Mouse (Mus musculus): ENCODE results near the gene Hspg2.

Gene Hspg2

DNA sequence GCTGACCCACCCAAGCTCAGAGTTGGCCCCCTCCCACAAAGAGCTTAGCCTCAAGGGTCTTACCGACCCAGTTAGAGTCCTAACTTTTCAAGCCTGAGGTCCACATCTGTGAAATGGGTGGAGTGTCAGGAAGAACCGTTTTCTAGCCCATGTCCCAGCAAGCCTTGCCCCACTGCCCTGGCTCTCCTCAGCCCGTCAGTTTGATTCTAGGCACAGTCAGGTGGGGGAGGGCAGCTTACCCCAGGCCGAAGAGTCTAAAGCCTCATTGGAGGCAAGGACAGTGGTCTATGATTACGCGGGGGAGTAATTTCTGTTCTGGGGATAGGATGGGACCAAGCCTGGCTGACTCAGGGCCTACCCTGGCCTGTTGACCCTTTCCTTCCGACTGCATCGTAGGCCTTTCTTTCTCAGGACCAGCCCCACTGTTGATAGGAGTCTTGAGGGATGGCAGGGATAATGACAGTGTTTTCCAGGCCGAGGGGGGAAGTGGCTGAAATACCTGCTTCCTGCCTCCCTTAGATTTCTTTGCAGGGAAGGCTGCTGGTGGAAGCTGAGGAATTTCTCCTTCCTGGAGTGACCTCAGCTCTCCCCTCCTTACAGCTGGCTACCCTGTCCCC, 2.2 kb downstream of the Hspg2 start:
- Histone ChIP-seq H3K36me3 (ENCODE audit: control insufficient read depth, insufficient read depth, low read length, poor library complexity, severe bottlenecking) (no peaks in the 10 kb centered on the region), H3K27me3 (ENCODE audit: control insufficient read depth, insufficient read depth, low read length, poor library complexity, severe bottlenecking) (no peaks in the 10 kb centered on the region; the same call in 1 of the 2 replicates)
- DNase-seq (ENCODE audit: low read depth, low spot score): no peak

DNA sequence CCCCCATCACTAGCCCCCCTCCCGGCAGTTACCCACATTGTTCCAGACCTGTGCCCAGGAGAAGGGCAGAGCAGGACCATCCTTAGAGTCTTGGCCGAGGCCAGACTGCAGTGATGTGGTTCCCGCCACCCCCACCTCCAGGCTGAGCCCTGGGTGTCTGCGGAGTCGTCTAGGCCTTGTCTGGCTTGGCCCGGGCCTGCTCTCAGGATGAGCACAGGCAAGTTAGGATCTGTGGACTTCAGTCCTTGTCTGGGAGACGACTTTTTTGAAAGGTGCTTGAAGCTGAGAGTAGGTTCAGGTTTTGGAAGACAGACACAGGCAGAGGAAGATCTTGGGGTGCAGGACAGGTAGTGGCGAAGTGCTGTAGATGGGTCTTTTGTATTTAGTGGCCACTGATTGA, 2.8 kb downstream of the Hspg2 start:
- no peaks in the 10 kb centered on the region; the same call in 1 of the 2 replicates for H3K27me3 ChIP-seq (ENCODE audit: control insufficient read depth, insufficient read depth, low read length, poor library complexity, severe bottlenecking)
- no peaks in the 10 kb centered on the region for H3K36me3 ChIP-seq (ENCODE audit: control insufficient read depth, insufficient read depth, low read length, poor library complexity, severe bottlenecking)
- DNase-seq (ENCODE audit: low read depth, low spot score): no peak

DNA sequence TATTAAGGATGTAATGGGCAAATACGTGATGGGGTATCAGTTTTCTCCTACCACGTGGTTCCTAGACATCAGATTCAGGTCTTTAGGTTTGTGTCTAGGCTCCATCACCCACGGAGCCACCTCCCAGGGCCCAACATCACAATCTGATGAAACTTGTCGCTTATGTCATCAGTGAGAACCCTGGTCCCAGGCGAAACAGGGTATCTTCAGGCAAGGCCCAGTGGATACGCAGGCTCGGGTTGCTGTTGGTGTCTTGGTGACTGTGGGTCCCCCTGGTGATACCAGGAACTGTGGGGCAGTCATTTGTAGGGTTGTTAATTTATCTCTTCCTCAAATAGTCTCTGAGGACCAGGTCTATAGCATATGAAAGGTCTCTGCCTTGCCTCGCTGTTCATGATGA, 4.7 kb downstream of the Hspg2 start:
- Histone ChIP-seq H3K27me3 (ENCODE audit: control insufficient read depth, insufficient read depth, low read length, poor library complexity, severe bottlenecking) (no peaks in the 10 kb centered on the region; the same call in 1 of the 2 replicates), H3K36me3 (ENCODE audit: control insufficient read depth, insufficient read depth, low read length, poor library complexity, severe bottlenecking) (no peaks in the 10 kb centered on the region)
- no peak for DNase-seq (ENCODE audit: low read depth, low spot score)

DNA sequence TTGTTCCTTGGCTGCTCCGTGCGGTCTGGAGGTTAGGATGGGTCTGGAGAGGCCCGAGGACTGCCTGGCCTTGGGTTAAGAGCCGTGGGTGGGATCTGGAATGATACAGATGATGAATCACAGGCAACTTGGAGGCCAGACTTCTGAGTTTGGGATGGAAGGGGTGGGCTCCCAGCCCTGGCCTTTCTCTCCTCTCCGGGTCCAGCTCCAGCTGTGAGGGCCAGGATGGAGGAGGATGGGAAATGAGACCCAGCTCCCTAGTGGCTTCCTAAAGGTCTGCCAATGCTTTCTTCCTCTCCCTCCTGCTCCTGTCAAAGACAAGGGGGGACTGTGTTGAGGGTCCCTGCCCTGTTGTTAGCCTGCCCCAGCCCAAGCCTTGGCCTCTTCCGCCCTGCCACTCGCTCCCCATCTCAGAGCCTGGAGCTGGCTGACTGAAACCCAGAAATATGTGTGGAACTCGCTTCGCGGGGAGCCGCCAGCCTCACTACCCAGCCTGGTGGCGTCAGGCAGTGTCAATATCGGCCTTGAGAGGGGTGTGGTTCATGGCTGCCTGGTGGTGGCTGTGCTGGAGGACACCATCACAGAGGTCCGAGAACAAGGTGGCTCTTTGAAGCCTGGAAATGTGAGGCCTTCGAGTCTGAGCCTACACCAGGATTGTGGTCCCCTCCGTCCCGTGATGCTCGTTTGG, 5.3 kb downstream of the Hspg2 start:
- H3K36me3 ChIP-seq (ENCODE audit: control insufficient read depth, insufficient read depth, low read length, poor library complexity, severe bottlenecking): no peaks in the 10 kb centered on the region
- H3K27me3 ChIP-seq (ENCODE audit: control insufficient read depth, insufficient read depth, low read length, poor library complexity, severe bottlenecking): no peaks in the 10 kb centered on the region
- DNase-seq (ENCODE audit: low read depth, low spot score): no peak

DNA sequence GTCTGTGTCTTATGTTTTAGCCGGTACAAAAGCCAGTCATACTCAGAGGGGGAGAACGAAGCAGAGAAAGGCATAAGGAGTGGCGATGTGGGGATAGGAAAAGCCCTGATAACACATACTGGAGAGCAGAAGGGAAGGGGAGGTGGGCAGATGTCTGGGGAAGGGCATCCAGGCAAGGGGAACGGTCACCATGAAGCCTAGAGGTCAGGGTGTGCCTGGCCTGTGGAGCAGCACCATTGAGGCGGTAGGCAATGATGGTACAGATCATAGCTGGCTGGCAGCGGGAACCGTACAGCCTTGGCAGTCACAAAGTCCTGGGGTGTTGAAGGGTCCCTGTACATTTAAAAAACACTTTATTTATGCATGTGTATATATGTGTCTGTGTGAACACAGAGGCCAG, 6.1 kb downstream of the Hspg2 start:
- no peaks in the 10 kb centered on the region for H3K27me3 ChIP-seq (ENCODE audit: control insufficient read depth, insufficient read depth, low read length, poor library complexity, severe bottlenecking)
- DNase-seq (ENCODE audit: low read depth, low spot score): no peak
- H3K36me3 ChIP-seq (ENCODE audit: control insufficient read depth, insufficient read depth, low read length, poor library complexity, severe bottlenecking): no peaks in the 10 kb centered on the region

DNA sequence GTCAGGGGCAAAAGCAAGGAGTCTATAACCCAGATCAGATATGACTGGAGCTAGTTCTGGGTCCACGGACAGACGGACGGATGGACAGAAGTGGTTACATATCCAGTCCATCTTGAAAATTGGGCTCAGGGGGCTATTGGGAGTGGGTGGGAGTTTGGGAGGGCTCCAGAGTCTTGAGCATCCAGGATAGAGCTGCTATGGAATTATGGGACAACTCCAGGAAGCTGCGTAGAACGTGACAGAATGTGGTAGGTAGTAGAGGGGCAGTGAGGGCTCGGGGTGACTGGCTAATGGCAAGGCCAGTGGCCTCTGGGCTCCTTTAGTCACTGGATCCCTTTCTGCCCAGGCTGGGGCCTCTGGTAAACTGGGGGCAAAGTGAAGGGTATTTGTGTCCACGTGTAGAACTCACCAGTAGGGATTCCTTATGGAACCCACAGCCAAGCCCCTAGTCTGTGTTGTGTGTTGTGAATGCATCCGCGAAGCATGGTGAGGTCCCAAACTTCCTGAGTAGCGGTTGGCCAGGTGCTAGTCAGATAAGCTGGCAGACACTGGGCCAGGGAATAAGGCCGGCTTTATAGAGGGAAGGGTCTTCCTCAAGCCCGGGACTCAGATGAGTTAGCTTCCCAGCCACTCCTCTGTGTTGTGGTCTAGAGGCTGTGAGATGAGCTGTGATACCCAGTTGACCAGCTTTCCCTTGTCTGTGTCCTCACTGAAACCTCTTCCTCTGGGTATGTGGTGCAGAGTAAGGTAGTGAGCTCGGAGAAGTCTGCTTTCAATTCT, 6.9 kb downstream of the Hspg2 start:
- Histone ChIP-seq H3K36me3 (ENCODE audit: control insufficient read depth, insufficient read depth, low read length, poor library complexity, severe bottlenecking) (no peaks in the 10 kb centered on the region), H3K27me3 (ENCODE audit: control insufficient read depth, insufficient read depth, low read length, poor library complexity, severe bottlenecking) (no peaks in the 10 kb centered on the region)
- no peak for DNase-seq (ENCODE audit: low read depth, low spot score)

DNA sequence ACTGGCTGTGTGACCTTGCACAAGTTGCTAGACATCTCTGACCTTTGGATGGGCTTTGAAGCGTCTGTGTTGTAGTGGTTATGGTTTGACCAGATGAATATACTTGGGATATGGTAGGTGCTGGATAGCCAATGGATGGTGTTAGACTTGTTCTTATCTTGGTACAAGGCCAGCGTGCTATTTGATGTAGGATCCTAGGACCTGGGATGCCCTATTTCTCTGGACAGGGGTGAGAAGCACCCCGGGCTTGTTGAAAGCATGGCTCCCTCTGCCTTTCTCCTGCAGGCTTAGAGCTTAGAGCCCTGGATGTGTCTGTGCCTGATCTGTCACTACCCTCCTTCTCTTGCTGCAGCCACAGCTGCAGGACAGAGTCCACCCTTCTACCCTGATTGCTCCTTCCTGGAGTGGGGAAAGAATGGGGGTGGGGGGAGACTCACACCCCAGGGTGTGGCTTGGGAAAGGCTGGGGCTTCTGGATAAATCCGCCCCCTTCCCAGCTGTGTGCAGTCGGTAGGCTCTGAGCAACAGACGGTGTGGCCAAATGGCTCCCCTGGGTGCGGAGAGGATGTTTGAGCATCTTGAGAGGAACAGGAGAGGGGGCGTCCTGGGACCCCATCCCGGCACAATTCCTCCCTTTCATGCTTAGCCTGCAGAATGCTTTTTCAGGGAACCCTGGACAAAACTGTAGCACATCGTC, 7.6 kb downstream of the Hspg2 start:
- Histone ChIP-seq H3K27me3 (ENCODE audit: control insufficient read depth, insufficient read depth, low read length, poor library complexity, severe bottlenecking) (no peaks in the 10 kb centered on the region), H3K36me3 (ENCODE audit: control insufficient read depth, insufficient read depth, low read length, poor library complexity, severe bottlenecking) (no peaks in the 10 kb centered on the region)
- DNase-seq (ENCODE audit: low read depth, low spot score): no peak

DNA sequence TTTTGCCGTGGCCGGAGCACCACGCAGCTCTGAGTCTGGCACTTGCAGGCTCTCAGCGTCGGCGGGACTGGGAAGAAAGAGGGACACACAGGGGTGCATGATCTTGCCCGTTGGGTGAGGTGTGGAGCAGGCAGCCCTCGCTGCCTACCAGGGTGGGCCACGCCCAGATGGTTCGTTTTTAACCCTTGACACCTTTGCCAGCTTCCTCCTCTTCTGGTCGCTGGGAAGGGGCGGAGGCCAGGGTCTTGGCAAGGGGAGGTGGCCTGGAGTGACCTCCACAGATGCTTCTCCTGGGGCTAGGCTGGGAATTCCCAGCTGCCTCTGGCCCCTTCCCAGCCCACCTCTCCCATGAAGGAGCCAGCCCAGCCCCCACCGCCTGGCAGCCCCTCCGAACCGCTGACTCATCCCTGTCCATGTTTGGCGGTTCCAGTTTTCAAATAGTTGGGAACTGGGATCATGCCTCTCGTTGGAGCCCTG, 8.2 kb downstream of the Hspg2 start:
- no peaks in the 10 kb centered on the region for H3K36me3 ChIP-seq (ENCODE audit: control insufficient read depth, insufficient read depth, low read length, poor library complexity, severe bottlenecking)
- no peak for DNase-seq (ENCODE audit: low read depth, low spot score)
- H3K27me3 ChIP-seq (ENCODE audit: control insufficient read depth, insufficient read depth, low read length, poor library complexity, severe bottlenecking): no peaks in the 10 kb centered on the region

DNA sequence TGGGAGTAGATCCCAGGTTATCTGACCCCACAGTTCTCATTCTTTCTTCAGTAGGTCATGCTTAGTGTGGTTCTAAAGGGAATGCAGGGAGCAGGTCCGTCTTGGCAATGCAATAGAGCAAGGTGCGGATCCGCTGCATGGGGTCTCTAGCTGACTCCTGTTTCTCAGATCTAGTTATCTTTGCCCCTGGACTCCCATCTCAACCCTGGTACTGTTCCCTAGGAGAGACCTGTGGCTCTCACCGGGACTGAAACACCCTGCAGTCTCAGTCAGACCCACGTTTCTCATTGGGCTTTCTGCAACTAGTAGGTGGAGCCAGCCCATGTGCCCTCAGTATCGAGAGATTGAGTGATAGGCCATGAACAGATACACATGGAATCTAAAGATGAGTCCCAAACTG, 9.0 kb downstream of the Hspg2 start:
- DNase-seq (ENCODE audit: low read depth, low spot score): no peak
- Histone ChIP-seq H3K27me3 (ENCODE audit: control insufficient read depth, insufficient read depth, low read length, poor library complexity, severe bottlenecking) (no peaks in the 10 kb centered on the region), H3K36me3 (ENCODE audit: control insufficient read depth, insufficient read depth, low read length, poor library complexity, severe bottlenecking) (no peaks in the 10 kb centered on the region)

DNA sequence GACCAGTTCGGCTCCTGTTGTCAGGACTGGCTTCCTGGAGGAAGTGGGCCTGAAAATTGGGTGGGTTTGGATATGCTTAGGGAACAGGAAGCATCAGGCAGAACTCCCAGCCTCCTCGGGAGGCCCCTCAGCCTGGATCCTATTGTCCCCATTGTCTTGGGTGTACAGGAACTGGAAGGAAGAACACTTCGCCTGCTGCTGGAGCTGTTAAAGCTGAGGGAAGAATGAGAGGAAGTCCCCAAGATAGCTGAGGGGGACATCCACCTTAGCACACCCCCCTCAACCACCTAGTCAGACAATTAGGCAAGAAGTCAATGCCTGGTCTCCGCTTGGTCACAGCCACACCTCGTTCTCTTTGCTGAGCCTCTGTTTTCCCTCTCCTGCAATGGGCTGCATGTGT, 9.7 kb downstream of the Hspg2 start:
- DNase-seq (ENCODE audit: low read depth, low spot score): no peak
- H3K27me3 ChIP-seq (ENCODE audit: control insufficient read depth, insufficient read depth, low read length, poor library complexity, severe bottlenecking): no peaks in the 10 kb centered on the region
- no peaks in the 10 kb centered on the region for H3K36me3 ChIP-seq (ENCODE audit: control insufficient read depth, insufficient read depth, low read length, poor library complexity, severe bottlenecking)

DNA sequence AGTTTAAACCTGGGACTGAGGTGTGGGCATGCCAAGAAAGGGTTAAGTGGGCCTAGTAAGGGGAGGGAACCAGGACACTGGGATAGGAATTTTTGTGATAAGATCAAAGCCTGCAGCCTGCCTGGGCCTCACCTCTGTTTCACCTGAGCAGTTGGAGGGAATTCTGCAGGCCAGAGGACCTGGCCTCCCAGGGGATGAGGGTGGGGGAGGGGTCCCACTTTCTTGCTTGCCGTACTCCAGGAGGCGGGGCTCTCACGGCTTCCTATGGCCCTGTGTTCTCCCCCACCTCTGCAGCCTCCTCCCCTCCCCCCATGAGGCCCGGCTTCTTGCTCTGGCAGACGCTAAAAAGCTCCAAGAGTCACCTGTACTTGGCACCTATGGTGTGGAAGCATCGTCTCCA, 11.2 kb downstream of the Hspg2 start:
- Histone ChIP-seq H3K36me3 (ENCODE audit: control insufficient read depth, insufficient read depth, low read length, poor library complexity, severe bottlenecking) (no peaks in the 10 kb centered on the region), H3K27me3 (ENCODE audit: control insufficient read depth, insufficient read depth, low read length, poor library complexity, severe bottlenecking) (no peaks in the 10 kb centered on the region)
- DNase-seq (ENCODE audit: low read depth, low spot score): no peak

DNA sequence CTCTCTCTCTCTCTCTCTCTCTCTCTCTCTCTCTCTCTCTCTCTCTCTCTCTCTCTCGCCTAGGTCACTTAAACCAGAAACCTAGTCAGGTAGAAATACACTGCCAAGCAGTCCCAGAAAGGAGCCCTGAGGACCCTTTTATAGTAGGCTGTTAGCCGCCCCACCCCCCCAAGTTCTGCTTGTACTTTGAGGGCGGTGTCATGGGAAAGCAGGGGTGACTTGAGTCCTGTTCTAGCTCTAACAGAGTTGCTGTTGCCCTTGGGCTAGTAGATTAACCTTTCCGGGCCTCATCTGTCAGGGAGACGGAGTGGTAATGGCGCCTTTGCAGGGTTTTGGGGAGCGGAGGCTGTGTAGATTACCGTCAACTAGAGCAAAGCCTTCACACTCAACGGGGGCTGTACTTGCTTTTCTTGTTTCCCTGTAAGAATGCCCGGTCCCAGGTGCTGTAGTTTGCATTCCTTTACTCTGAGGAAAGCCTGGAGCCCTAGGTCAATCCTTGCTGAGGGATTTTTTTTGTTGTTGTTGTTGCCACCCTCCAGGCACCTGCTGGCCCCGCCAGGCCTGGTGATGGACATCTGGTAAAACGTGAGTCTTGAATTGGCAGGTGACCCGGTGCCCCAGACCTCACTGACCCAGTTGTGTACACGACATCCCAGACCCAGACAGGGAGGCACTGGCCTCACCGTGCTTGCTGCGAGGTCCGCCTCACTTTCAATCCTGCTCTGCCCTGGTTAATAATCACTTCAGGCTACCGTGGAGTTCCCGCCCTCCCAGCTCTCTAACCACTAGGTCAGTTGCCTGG, 11.8 kb downstream of the Hspg2 start:
- no peaks in the 10 kb centered on the region for H3K27me3 ChIP-seq (ENCODE audit: control insufficient read depth, insufficient read depth, low read length, poor library complexity, severe bottlenecking)
- no peaks in the 10 kb centered on the region for H3K36me3 ChIP-seq (ENCODE audit: control insufficient read depth, insufficient read depth, low read length, poor library complexity, severe bottlenecking)
- DNase-seq (ENCODE audit: low read depth, low spot score): no peak

DNA sequence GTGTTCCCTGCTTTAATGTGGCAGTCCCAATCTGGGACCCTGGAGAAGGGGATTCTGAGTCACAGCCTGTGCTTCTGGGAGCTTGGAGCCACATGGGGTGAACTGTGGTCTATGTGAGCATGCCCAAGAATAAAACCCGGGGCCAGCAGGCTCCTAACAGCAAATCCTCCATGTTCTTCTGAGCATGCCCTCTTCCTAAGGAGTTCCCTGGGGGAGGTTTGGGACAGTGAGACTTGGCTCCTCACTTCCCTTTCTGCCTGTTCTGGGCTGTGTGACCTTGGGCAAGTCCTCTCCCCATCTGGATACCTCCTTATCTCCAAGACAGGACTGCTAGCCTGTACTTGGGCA, 12.4 kb downstream of the Hspg2 start:
- DNase-seq (ENCODE audit: low read depth, low spot score): no peak
- H3K36me3 ChIP-seq (ENCODE audit: control insufficient read depth, insufficient read depth, low read length, poor library complexity, severe bottlenecking): no peaks in the 10 kb centered on the region
- no peaks in the 10 kb centered on the region for H3K27me3 ChIP-seq (ENCODE audit: control insufficient read depth, insufficient read depth, low read length, poor library complexity, severe bottlenecking)

DNA sequence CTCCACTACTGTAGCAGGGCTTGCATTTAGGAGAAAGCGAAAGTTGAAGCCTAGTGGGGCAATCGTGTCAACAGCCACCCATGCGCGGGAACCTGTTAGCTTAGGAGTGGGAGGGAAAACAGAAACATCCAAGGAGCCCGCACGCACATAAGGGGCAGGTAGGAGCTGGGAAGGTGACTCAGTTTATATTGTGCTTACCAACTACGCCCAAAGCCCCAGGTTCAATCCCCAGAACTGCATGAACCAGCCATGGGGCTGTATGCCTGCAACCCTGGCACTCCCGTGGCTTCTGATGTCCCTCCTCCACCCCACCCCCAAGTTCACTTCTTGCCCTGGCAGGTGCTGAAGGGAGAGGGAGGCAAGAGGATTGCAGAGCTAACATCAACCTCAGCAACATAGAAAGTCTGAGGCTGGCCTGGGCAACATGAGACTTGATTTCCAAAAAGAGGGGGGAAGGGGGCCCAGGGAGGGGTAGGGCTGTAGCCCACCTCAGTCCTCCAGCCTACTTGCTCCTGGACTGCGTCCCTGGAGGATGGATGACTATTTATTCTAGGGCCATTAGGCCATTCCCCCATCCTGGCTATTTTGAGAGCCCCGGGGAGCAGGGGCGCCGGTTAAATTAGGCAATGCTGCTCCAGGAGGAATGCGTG, 12.9 kb downstream of the Hspg2 start:
- H3K27me3 ChIP-seq (ENCODE audit: control insufficient read depth, insufficient read depth, low read length, poor library complexity, severe bottlenecking): no peaks in the 10 kb centered on the region
- DNase-seq (ENCODE audit: low read depth, low spot score): no peak
- no peaks in the 10 kb centered on the region for H3K36me3 ChIP-seq (ENCODE audit: control insufficient read depth, insufficient read depth, low read length, poor library complexity, severe bottlenecking)

Measured in splenic B cell, adult 2 months (primary cell).